Mouse (Mus musculus): ENCODE data around the gene Prss44.
"Not testable (repeated sequence)": the region's sequence is repeated elsewhere in the genome, so short reads cannot be mapped to it uniquely, and the experiment has no call there.

Prss44 gene

GRCm38 (mm10) chr9:110813789-110814188 lies at the start of gene Prss44:
TSS of gene Prss44 (plus strand) at chr9:110813994.
- no peak for DNase-seq

- DNase-seq: no peak
Observed at GRCm38 (mm10) chr9:110772336-110772735, 41.5 kb upstream of the Prss44 start.

- no peak for DNase-seq
Observed at GRCm38 (mm10) chr9:110774403-110775268, 39.2 kb upstream of the Prss44 start.

DNA sequence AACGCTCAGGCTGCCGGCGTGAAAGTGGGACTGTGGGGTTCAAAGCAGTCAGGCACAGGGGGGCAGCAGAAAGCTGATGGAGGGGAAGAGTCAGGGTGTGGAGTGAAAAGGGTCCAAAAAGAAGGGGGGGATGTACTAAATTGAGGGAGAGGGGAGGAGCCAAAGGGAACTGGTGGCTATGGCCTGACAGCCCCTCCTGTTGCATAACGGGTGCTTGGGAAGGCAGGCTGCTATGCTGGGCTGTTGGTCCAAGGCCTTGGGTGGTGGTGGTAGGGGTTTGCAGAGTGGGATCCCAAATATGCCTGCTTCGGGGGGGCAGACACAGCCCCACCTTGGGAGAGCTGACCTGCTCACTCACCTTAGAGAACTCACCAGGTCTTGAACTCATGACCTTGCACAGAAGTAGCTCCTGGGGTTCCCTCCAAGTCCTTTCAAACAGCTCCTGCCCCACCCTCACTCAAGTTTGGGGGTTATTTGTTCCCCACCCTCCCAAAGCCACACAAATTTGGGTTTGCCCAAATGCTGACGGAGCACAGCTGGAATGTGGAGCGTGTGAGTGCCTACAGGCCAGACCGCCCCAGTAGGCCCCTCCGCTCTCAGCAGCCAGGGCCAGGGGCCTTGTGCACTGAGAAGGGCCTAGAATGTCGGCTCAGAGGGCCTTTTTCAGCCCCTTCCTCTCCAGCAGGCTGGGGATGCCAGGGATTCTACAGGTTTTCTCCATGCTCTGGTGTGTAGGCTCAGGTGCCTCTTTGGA lies 38.3 kb upstream of the Prss44 start:
- DNase-seq: no peak

DNA sequence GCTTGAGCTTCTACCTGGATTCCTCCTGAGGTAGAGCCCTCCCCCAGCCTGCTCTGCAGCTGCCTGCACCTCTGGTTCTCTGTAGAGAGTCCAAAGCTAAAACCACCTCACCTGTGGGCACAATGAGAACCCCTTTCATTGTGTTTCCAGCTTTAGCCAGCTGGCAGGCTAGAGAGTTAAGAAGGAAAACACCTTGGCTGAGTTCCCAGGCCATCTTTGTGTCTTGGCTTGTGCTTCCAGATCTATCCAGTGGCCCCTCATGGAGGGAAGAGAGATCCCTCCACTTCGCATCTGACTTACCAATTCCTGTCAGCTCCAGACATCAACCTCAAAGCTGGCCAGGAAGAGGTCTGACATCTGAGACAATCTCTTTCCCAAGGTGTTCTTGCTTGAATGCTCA lies 35.7 kb upstream of the Prss44 start:
- DNase-seq: no peak

- no peak for DNase-seq
Observed at GRCm38 (mm10) chr9:110778559-110778958, 35.2 kb upstream of the Prss44 start.

- DNase-seq: no peak
Observed at GRCm38 (mm10) chr9:110779242-110779913, 34.4 kb upstream of the Prss44 start.

- peak; percentile 94 to 96 for DNase-seq
Observed at GRCm38 (mm10) chr9:110781256-110781721, 32.5 kb upstream of the Prss44 start.

DNA sequence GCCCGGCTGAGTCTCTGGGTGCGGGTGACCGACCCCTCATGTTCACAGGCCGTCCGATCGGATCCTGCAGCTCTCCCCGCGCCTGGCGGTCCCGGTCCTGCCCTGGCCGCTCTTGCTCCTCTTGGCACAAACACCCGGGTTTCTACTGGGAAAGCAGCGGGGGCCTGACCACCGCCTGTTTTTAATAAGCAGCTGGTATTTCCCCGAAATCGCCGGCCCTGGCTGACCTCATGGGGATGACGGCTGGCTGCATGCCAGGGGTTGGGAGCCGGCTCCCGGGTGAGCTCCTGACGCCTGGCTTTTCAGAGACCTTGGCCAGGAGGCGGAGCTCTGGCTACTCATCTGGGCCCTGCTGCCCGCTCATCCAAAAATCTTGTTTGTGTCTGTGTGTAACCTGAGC lies 32.1 kb upstream of the Prss44 start:
- DNase-seq: peak; percentile 77

- DNase-seq: no peak
Observed at GRCm38 (mm10) chr9:110783611-110784010, 30.2 kb upstream of the Prss44 start.

DNA sequence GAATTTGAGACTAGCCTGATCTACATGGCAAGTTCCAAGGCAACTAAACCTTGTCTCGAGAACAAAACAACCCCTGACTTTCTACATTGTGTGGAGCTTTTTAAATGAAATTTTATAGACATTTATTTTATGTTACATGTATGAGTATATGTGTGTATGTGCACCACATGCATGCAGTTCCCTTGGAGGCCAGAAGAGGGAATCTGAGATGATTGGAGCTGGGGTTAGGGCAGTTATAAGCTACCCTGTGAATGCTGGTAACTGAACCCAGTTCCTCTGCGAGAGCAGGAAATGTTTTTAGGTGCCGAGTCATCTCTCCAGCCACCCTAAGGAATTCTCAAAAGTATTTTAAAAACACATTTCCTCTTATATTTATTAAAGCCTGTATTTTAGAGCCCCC lies 25.6 kb upstream of the Prss44 start:
- DNase-seq: no peak

DNA sequence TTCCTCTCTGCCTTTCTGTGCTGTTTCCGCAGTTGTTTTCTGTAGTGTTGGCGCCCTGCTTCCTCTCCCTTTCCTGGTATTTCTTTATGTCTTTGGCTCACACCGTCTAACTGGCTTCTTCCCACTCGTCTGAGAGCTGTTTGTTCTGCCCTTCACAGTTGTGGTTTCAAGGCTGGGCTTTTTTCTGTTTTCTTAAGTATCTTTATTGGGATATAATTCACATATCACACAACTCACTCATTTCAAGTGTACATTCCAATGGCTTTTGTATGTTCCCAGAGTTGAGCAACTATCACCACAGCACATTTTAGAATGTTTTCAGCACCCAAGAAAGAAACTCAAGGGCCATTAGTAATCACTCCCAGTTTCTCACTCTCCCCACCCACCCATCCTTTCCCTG lies 23.3 kb upstream of the Prss44 start:
- no peak for DNase-seq

- DNase-seq: no peak
Observed at GRCm38 (mm10) chr9:110797013-110797412, 16.8 kb upstream of the Prss44 start.

GRCm38 (mm10) chr9:110797866-110798265 lies 15.9 kb upstream of the Prss44 start, which contains the start of gene Prss42:
TSS of gene Prss42 (plus strand) at chr9:110798166.
- no peak for DNase-seq

DNA sequence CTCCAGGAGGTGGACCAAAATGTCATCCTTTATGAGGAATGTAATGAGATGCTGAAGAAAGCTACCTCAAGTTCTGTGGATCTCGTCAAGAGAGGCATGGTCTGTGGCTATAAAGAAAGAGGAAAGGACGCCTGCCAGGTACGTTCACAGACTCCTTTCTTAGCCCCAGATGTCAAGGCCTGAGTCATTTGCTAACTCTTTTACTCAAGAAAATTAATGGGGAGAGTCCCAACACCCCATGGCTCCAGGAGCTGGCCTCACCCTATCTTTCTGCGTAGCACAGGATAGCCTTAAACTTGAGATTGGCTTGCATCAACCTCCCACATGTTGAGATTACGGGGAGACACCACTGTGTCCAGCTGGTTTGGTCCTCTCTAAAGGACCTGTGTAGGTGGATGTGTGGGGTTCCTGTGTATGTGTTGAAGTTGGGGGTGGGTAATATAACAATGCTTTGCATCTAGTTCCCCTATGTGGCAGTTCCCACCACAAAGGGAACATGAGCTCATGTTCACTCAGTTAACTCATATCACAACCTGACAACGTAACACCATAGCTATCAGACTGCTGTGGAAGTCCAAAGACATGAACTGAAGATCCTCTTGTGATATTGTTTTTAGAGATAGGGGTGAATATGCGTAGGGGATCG lies 12.8 kb upstream of the Prss44 start:
- DNase-seq: no peak

GRCm38 (mm10) chr9:110803294-110803693 lies 10.5 kb upstream of the Prss44 start:
- DNase-seq: no peak

- DNase-seq: no peak
Observed at GRCm38 (mm10) chr9:110810051-110810450, 3.7 kb upstream of the Prss44 start.

- not testable (repeated sequence) for DNase-seq
Observed at GRCm38 (mm10) chr9:110820546-110820945, 6.8 kb downstream of the Prss44 start.

DNA sequence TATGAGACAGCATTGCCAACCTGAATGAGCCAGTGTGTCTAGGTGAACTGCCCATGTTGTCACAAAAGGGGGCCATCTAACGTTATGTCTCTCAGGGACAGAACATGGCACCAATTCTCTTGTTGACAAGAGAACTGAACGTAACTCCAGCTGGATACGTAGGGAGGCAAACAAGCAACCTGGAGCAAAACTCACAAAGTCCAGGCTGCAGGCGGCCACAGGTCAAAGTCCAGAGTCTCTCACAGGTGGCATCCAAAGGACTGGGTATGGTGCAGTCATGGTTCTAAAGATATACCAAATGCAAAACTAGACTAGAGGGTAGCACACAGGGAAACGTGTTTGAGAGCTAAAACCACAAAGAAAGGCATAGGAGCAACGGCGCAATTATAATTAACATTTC lies 7.6 kb downstream of the Prss44 start:
- DNase-seq: no peak

- DNase-seq: no peak
Observed at GRCm38 (mm10) chr9:110825426-110825825, 11.6 kb downstream of the Prss44 start.

DNA sequence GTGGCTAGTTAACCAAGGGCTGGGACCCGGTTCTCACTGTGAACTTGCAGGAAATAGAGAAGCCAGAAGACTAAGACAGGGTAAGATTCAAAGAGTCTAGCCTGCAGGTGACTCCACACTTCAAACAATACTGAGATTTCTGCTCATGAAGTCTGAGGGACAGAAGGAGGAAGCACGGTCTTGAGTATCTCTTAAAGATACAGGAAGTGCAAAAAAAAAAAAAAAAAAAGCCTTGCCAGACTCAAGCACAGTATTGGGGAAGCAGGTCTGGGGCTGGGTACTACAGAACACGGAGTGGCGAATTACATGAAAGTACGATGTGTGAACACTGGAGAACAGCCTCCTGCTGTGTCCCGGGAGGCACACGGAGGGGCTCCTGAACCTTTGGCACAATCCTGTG lies 12.0 kb downstream of the Prss44 start:
- no peak for DNase-seq

DNA sequence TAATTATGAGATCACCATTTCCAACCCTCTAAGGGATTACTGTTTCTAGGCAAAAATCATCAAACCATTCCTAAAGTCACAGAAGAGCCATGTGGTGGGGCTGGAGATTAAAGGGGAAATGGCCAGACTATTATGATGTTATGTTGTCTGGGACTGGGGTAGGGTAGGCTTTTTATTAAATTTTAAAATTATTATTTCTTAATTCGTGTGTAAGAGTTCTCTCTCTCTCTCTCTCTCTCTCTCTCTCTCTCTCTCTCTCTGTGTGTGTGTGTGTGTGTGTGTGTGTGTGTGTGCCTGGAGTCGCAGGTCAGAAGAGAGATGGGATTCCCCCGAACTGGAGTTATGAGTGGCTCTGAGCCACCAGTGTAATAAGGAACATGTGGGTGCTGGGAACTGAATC lies 12.6 kb downstream of the Prss44 start, which contains the start of gene Prss43:
TSS of gene Prss43 (plus strand) at position 301 of the 400 bp plus-strand sequence.
- DNase-seq: no peak

DNA sequence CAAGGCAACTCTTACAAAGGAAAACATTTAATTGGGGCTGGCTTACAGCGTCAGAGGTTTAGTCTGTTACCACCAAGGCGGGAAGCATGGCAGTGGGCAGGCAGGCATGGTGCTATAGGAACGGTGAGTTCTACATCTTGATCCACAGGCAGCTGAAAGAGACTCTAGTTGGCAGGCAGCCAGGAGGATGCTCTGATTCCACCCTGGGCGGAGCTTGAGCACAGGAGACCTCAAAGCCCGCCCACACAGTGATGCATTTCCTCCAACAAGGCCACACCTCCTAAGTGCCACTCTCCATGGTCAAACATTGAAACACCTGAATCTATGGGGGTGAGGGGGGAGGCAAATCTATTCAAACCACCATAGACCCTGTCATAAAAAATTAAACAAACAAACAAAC lies 19.2 kb downstream of the Prss44 start:
- DNase-seq: no peak

All from cerebellum, postnatal 36 days (tissue).